Mouse (Mus musculus): ENCODE measurements around the gene Entpd5. TPM values are rescaled to one million over a fixed set of nuclear protein-coding genes. Genes with fewer than 3 reads are reported as not detected.

The Entpd5 gene
- 5.4 and 6.0 TPM in 2 replicates for polyA plus RNA-seq (2012; rRNA removed)

DNA sequence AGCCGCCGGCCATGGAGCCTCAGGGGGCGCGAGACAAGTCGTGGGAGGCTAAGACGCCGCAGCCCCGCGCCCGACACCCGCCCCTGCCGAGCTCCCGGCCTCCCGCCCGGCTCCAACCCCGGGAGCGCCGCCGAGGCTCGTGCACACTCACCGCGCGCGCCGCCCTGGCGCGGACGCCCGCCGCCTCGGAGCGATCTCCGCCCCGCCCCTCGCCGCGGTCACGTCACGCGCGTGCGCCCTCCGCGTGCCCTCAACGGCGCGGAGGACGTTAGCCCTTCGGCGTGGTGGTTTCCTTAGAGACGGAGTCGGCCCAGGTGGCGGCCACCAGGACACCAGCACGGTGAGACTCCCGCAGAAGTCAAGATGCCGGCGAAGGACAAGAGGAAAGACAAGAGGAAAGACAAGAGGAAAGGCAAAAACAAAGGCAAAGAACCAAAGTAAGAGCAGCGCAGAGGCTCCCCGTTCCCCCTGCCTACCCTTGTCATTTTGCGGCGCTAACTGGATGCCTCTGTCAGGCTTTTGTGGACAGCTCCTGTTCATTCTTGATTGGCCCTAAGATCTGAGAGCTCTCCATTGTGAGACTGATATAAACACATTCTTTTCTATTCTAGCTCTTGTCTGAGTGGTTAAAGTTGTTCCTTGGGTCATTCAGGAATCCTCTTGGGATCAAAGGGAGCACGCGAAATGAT, at the start of gene Entpd5, which contains the start of gene Bbof1:
TSS of gene Entpd5 (minus strand) at position 211 of the 689 bp plus-strand sequence.
TSS of gene Bbof1 (plus strand) at position 253 of the 689 bp plus-strand sequence.

DNA sequence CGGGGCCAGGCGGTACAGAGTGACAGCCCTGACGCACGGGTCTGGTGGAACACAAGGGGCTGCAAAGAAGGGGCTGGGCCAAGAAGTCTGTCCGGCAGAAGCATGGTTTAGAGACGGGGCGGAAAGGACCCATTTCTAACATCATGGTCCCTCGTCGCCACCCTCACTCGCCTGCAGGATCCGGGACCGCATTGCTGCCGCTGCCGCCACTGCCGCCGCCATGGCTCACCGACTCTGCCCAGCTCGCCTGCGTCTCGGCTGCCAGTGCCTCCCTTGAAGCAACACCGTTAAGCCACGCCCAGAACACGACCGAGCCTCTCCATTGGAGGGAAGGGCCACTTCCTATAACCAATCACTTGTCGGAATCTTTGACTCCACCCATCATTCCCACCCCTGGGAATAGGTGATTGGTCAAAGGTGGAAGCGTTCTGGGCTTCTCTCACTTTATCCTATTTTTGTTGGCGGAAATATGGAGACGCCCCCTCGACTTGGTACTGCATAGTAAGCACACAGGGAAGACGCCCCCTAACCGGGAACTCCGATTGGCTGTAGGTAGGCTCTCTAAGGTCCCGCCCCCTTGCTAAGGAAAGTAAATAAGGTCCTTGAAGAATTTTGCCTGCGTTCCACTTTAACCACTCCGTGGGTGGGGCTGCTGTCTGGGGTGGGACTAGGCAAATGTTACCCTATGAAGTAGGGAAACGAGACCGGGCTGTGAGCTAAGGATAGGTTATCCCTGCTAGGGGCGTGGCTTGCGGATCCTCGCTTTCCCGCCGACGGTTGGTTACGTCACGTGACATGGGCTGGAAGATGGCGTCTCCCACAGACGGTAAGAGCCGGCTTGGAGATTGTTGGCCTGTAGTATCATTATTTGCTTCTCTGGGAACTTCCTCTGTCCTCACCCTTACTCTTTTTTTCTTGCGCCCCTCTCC, 42.2 kb upstream of the Entpd5 start, which contains the start of the genes Aldh6a1 and Lin52:
TSS of gene Aldh6a1 (minus strand) at position 287 of the 929 bp plus-strand sequence.
TSS of gene Lin52 (plus strand) at position 705 of the 929 bp plus-strand sequence.

DNA sequence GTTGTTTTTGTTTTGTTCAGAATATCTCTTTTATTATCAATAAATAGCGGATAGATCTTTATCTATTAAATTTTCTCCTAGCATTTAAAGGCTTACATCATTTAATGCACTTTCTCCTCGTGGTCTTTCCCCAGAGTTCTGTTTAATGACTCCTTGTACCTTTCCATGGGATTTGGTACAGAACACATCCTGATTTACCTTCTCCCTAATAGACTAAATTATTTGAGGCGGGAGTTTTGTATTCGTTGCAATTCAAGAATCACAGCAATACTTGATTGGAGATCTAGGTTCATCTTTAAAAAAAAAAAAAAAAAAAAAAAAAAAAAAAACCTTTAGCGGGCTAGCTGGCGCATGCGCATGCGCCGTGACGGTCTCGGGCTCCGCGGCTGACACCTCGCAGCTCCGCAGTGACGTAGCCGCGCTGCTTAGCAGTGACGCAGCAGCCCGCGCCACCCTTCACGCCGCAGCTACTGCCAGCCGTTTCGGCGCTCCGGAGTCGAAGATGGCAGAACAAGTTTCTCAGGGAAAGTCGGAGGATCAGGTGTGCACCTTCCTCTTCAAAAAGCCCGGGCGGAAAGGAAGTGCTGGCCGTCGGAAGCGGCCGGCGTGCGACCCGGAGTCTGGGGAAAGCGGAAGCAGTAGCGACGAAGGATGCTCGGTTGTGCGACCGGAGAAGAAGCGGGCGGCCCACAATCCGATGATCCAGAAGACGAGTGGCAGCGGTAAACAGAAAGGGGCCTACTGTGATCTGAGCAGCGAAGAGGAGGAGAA, 8.2 kb upstream of the Entpd5 start, which contains the start of gene Rnf113a2:
TSS of gene Rnf113a2 (plus strand) at position 363 of the 771 bp plus-strand sequence.

DNA sequence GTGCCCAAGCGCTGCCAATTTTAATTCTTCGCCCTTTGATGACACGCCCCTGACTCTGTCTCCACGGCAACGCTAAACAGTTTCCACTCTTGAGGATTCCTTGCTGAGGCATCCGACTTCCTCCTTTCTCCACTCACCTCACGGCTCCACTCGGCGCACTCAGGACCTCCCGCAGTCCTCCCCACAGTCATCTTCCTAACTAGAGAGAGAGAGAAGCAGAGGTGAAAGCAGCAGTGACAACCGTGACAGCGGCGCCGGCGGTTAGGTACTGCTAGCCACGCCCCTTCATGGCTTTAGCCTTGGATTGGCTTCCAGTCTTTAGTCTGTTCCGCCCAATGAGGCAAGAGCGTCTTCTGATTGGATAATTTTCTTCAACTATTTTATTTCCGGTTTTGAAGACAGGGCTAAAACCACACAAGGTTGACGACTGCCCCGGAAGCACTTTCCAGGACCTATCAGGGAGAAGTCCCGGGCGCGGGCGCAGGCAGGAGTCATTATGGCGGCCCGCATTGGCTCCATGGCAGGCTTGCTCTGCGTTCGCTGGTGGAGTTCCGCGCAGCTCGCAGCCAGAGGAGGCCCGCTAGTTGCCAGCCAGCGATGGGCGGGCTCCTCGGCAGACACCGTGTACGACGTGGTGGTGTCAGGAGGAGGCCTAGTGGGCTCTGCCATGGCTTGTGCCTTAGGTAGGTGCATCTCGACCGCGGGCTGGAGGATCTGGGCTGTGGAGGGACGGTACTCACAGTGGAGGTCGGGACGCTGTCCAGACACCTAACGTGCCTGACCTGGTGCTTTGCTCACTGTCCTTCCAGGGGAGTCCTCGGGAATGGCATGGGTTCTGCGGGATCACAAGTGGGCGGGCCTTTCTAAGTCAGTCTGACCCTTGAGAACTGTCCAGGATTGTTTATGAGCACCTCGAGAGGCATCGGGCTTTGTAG, 47.0 kb downstream of the Entpd5 start, which contains the start of the genes Coq6 and Fam161b:
TSS of gene Coq6 (plus strand) at position 103 of the 935 bp plus-strand sequence.
TSS of gene Fam161b (minus strand) at position 279 of the 935 bp plus-strand sequence.

Other genes starting within 250 kb of the Entpd5 start
- 3.6 and 4.5 TPM in 2 replicates for gene Elmsan1, start 190.1 kb downstream of the Entpd5 start, polyA plus RNA-seq (2012; rRNA removed)
- 13.1 and 14.9 TPM in 2 replicates for gene Ptgr2, start 123.8 kb downstream of the Entpd5 start, polyA plus RNA-seq (2012; rRNA removed)
- gene Zfp410, start 92.2 kb downstream of the Entpd5 start, polyA plus RNA-seq (2012; rRNA removed) = 22.3 and 26.6 TPM in 2 replicates
- 17.9 and 20.9 TPM in 2 replicates for gene Coq6, start 47.4 kb downstream of the Entpd5 start, polyA plus RNA-seq (2012; rRNA removed)
- 1.8 TPM in 2 replicates for gene Fam161b, start 47.2 kb downstream of the Entpd5 start, polyA plus RNA-seq (2012; rRNA removed)
- gene Bbof1, start within 50 bp of the Entpd5 start, polyA plus RNA-seq (2012; rRNA removed) = 0.37 and 0.49 TPM in 2 replicates
- gene Rnf113a2, start 8.2 kb upstream of the Entpd5 start, polyA plus RNA-seq (2012; rRNA removed) = 10.6 and 10.8 TPM in 2 replicates
- 10.8 and 12.3 TPM in 2 replicates for gene Aldh6a1, start 42.0 kb upstream of the Entpd5 start, polyA plus RNA-seq (2012; rRNA removed)
- gene Lin52, start 42.4 kb upstream of the Entpd5 start, polyA plus RNA-seq (2012; rRNA removed) = 7.3 and 8.6 TPM in 2 replicates
- not detected in 2 replicates for gene Vsx2, start 160.7 kb upstream of the Entpd5 start, polyA plus RNA-seq (2012; rRNA removed)
- gene Abcd4, start 208.4 kb upstream of the Entpd5 start, polyA plus RNA-seq (2012; rRNA removed) = 3.5 and 4.0 TPM in 2 replicates
- not detected in 2 replicates for gene Vrtn, start 232.0 kb upstream of the Entpd5 start, polyA plus RNA-seq (2012; rRNA removed)